Mouse (Mus musculus): ENCODE results near the gene Poc1b.

DNA sequence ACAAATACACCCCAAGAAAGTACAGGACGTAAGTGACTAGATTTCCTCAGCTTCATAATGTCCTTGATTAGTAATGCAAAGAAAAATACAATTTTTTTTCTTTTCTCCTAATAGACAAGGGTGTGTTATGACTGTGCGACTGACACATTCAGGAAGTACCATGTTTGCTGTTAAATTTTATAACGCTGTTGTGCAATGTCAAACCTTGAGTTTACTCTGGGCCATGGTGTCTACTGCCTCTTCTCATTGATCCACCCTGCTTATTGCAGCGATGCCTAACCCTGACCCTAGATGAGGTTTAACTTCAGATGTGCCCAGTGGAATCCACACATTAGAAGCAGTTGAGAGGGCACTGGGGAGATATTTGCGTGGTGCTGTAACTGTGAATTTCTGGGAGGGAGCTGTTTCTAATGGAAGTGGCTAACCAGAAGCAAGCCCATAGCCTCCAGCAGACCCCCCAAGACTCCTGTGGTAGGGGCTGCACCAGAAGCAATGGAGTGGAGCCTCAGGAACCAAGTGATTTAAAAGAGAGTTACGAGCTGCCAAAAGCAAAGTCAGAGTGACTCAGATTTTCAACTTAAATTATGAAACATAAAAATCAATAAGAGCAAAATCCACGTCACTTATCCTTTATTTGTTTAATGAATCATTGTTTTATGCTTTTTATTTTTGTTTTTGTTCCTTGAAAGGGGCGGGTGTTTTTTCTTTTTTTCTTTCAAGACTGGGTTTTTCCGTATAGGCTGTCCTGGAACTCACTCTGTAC is 104.8 kb downstream of the Poc1b start:
- TF ChIP-seq CTCF (conservative IDR thresholded peaks at IDR 0.05; ENCODE audit: insufficient read depth, insufficient read length, low read depth, low read length) (no peak), POLR2A (IDR thresholded peaks at IDR 0.05; ENCODE audit: low read depth, low read length) (no peak)
